Mouse (Mus musculus) A20 (cell line): ENCODE results near the gene Lor.

Source experiments
- DNase-seq: peaks from one replicate; pipeline ENCODE4 v3.0.0-alpha.2; 2011; ENCODE audit warnings: low read depth, low spot score

Lor gene

GRCm38 (mm10) chr3:92083042-92083441 is at the start of gene Lor:
Lor (minus strand) TSS chr3:92083142.
- DNase-seq: no peak

- DNase-seq: no peak
Observed at GRCm38 (mm10) chr3:92123847-92124246, 40.9 kb upstream of the Lor start, which contains the start of gene Prr9. Prr9 (minus strand) TSS chr3:92123947.

GRCm38 (mm10) chr3:92120902-92121301 is 38.0 kb upstream of the Lor start:
- DNase-seq: no peak

- peak; percentile 51 for DNase-seq
Observed at GRCm38 (mm10) chr3:92117930-92118329, 35.0 kb upstream of the Lor start.

GRCm38 (mm10) chr3:92111526-92111925 is 28.6 kb upstream of the Lor start:
- DNase-seq: no peak

GRCm38 (mm10) chr3:92110790-92111189 is 27.8 kb upstream of the Lor start:
- DNase-seq: no peak

GRCm38 (mm10) chr3:92106582-92106981 is 23.6 kb upstream of the Lor start:
- peak; percentile 37 for DNase-seq

GRCm38 (mm10) chr3:92081285-92081931 is 1.5 kb downstream of the Lor start:
- peak; percentile 81 for DNase-seq

GRCm38 (mm10) chr3:92080462-92081284 is 2.3 kb downstream of the Lor start:
- peak; percentile 87 for DNase-seq

GRCm38 (mm10) chr3:92050382-92051054 is 32.4 kb downstream of the Lor start:
- peak; percentile 49 for DNase-seq

GRCm38 (mm10) chr3:92033892-92034291 is 49.0 kb downstream of the Lor start:
- DNase-seq: no peak

GRCm38 (mm10) chr3:92033203-92033602 is 49.7 kb downstream of the Lor start:
- DNase-seq: peak; percentile 40
